40 mouse cellular contexts compared by ENCODE assay signal in genomic region chr5:87772151-87772550, GRCm38 (mm10). TPM values are rescaled to one million over a fixed set of nuclear protein-coding genes. Genes with fewer than 3 reads are reported as not detected.
"Had no signal": no experiment of that assay in that cellular context is flagged by ENCODE, and none has a peak within 500 bp of the region (broad histone marks: within the 10 kb centered on the region; RNA-seq: fewer than 3 reads in every experiment).

No protein-coding gene starts in this region.

RNA-seq across cellular contexts. Expression of gene Csn1s2a, which starts 2.2 kb away (rescaled TPM):
- total RNA-seq: left cerebral cortex, postnatal 10 days; left cerebral cortex, postnatal 14 days; left cerebral cortex, postnatal 25 days; left cerebral cortex, postnatal 36 days; left cerebral cortex, postnatal 4 days; liver, adult 2 months; megakaryocyte progenitor cell, adult 5-6 weeks; megakaryocyte, adult 5-6 weeks; megakaryocyte-erythroid progenitor cell, adult 5-6 weeks; midbrain, postnatal 0 days; monocyte, adult 5-6 weeks had no signal
- polyA plus RNA-seq: limb, embryonic 10.5 days; limb, embryonic 11.5 days; limb, embryonic 12.5 days; limb, embryonic 13.5 days; limb, embryonic 14.5 days; limb, embryonic 15.5 days; liver, adult 2 months; liver, embryonic 11.5 days; liver, embryonic 12.5 days; liver, embryonic 13.5 days; liver, embryonic 14.5 days; liver, embryonic 15.5 days; liver, embryonic 16.5 days; liver, postnatal 0 days; lung, adult 2 months; lung, embryonic 14.5 days; lung, embryonic 15.5 days; lung, embryonic 16.5 days; macrophage; midbrain, embryonic 10.5 days; midbrain, embryonic 11.5 days; midbrain, embryonic 12.5 days; midbrain, embryonic 13.5 days; midbrain, embryonic 14.5 days; midbrain, embryonic 15.5 days; midbrain, embryonic 16.5 days; midbrain, postnatal 0 days; myocyte; neural tube, embryonic 11.5 days; neural tube, embryonic 12.5 days had no signal

RNA-seq across cellular contexts. Expression of gene Csn1s2b, which starts 35.7 kb away (rescaled TPM):
- total RNA-seq: left cerebral cortex, postnatal 10 days; left cerebral cortex, postnatal 14 days; left cerebral cortex, postnatal 25 days; left cerebral cortex, postnatal 36 days; left cerebral cortex, postnatal 4 days; liver, adult 2 months; megakaryocyte progenitor cell, adult 5-6 weeks; megakaryocyte, adult 5-6 weeks; megakaryocyte-erythroid progenitor cell, adult 5-6 weeks; midbrain, postnatal 0 days; monocyte, adult 5-6 weeks had no signal
- polyA plus RNA-seq: limb, embryonic 10.5 days; limb, embryonic 11.5 days; limb, embryonic 12.5 days; limb, embryonic 13.5 days; liver, adult 2 months; liver, embryonic 11.5 days; liver, embryonic 12.5 days; liver, embryonic 13.5 days; liver, embryonic 14.5 days; liver, embryonic 15.5 days; liver, embryonic 16.5 days; liver, postnatal 0 days; lung, adult 2 months; lung, embryonic 14.5 days; lung, embryonic 15.5 days; lung, embryonic 16.5 days; lung, postnatal 0 days; macrophage; midbrain, embryonic 10.5 days; midbrain, embryonic 11.5 days; midbrain, embryonic 12.5 days; midbrain, embryonic 13.5 days; midbrain, embryonic 14.5 days; midbrain, embryonic 15.5 days; midbrain, embryonic 16.5 days; midbrain, postnatal 0 days; myocyte; neural tube, embryonic 11.5 days; neural tube, embryonic 12.5 days had no signal

RNA-seq across cellular contexts. Expression of gene Prr27, which starts 53.3 kb away (rescaled TPM):
- total RNA-seq: left cerebral cortex, postnatal 10 days; left cerebral cortex, postnatal 14 days; left cerebral cortex, postnatal 25 days; left cerebral cortex, postnatal 36 days; left cerebral cortex, postnatal 4 days; liver, adult 2 months; megakaryocyte progenitor cell, adult 5-6 weeks; megakaryocyte, adult 5-6 weeks; megakaryocyte-erythroid progenitor cell, adult 5-6 weeks; midbrain, postnatal 0 days; monocyte, adult 5-6 weeks had no signal
- polyA plus RNA-seq: limb, embryonic 10.5 days; limb, embryonic 11.5 days; limb, embryonic 12.5 days; limb, embryonic 13.5 days; limb, embryonic 14.5 days; limb, embryonic 15.5 days; liver, adult 2 months; liver, embryonic 11.5 days; liver, embryonic 12.5 days; liver, embryonic 13.5 days; liver, embryonic 14.5 days; liver, embryonic 15.5 days; liver, embryonic 16.5 days; liver, postnatal 0 days; lung, adult 2 months; lung, embryonic 14.5 days; lung, embryonic 15.5 days; lung, embryonic 16.5 days; lung, postnatal 0 days; macrophage; midbrain, embryonic 10.5 days; midbrain, embryonic 11.5 days; midbrain, embryonic 12.5 days; midbrain, embryonic 13.5 days; midbrain, embryonic 14.5 days; midbrain, embryonic 15.5 days; midbrain, embryonic 16.5 days; midbrain, postnatal 0 days; myocyte; neural tube, embryonic 11.5 days; neural tube, embryonic 12.5 days had no signal
